Mouse (Mus musculus) heart, adult 2 months (tissue): ENCODE results near the gene Heatr9.

Experiments
- CTCF ChIP-seq: fragments of 200-600 bp; IDR thresholded peaks from 2 replicates; pipeline ENCODE4 v1.8.1; 2022; ENCODE audit warnings: antibody characterized with exemption, mild to moderate bottlenecking, moderate library complexity
- EP300 ChIP-seq: fragments of 200-500 bp; IDR thresholded peaks from 2 replicates; pipeline ENCODE4 v1.6.1; 2011; ENCODE audit warnings: low read depth, low read length, control low read depth; ENCODE audit not compliant: insufficient read depth
- POLR2A ChIP-seq: fragments of 200-500 bp; IDR thresholded peaks from 2 replicates; pipeline ENCODE4 v1.6.1; 2011; ENCODE audit warnings: mild to moderate bottlenecking, low read depth, low read length, control low read depth; ENCODE audit not compliant: insufficient read depth

DNA sequence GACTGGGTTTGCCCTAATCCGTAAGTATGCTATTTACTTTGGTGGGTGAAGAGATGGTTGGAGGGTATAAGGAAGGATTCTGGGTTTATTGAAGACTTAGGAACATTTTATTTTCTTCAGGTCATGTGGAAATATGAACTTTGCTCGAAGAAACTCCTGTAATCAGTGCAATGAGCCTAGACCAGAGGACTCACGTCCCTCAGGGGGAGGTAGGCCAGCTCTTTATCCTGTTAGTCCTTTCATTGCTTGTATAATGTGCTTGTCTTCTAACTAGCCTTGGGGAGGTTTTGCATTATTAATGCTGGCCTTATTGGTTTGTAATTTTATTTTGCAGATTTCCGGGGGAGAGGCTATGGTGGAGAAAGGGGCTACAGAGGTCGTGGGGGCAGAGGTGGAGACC lies 17.7 kb downstream of the Heatr9 start:
- TF ChIP-seq POLR2A, result no peak
- no peak for TF ChIP-seq CTCF
- TF ChIP-seq EP300, result no peak
